In the genomic region with DNA sequence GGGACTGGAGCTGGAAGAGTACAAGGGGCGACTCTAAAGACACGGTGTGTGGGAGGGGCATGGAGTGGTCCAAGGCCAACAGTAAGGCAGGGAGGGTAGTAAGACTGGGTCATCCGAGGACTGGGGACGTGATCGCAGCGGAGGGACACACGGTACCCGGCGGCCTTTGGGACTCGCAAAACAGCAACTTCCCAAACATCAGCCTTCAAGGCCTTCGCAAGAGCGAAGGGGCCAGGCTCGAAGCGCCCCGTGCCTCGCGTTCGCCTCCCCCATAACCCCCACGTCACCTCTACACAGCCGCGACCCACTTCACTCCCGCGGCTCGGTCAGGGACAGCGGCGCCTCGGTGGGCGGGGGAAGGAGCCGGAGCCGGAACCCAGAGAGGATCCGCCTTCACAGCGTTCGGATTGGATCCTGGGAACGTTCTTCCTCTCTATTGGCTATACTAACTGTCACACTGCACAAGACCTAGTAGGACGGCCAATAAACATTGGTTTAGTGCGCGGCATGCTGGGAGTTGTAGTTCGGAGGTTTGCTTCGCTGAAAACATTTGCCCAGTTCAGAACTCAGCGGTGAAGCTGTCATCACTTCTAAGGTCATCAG, we compare ENCODE assay signal across 8 mouse cellular contexts. TPM values are rescaled to one million over a fixed set of nuclear protein-coding genes. Genes with fewer than 3 reads are reported as not detected.
DNase-seq lines count a peak whose midpoint lies in the region; ATAC-seq lines count a peak whose summit lies in the region.

Zfp691 (minus strand) TSS at position 345 of the 603 bp plus-strand sequence.

- WGBS in hindbrain, embryonic 14.5 days = under 1% methylated on average over 39 of the region's 40 CpGs

- H3K9me3 ChIP-seq in hindbrain, embryonic 14.5 days (ENCODE audit: control insufficient read depth, low read length) = no peaks in the 10 kb centered on the region

- peak within 1 kb of the TSS; percentile 67 for H3K4me3 ChIP-seq in hindbrain, embryonic 14.5 days (replicated peaks; ENCODE audit: low read length)

- no peaks in the 10 kb centered on the region for H3K27me3 ChIP-seq in hindbrain, embryonic 14.5 days (ENCODE audit: control insufficient read depth, insufficient read depth, low read length)

- peak within 1 kb of the TSS; percentile 77 for H3K9ac ChIP-seq in hindbrain, embryonic 14.5 days

- H3K27ac ChIP-seq in hindbrain, embryonic 14.5 days = peak within 1 kb of the TSS; percentile 54

- H3K4me2 ChIP-seq in hindbrain, embryonic 14.5 days (replicated peaks) = peak within 1 kb of the TSS; percentile 92

- ATAC-seq in hindbrain, embryonic 14.5 days (ENCODE audit: low FRiP score) = peak; percentile 100

- H3K4me1 ChIP-seq in hindbrain, embryonic 14.5 days (replicated peaks; ENCODE audit: control insufficient read depth, insufficient read depth, low read length) = peaks cover 11% of the 10 kb centered on the region

- H3K36me3 ChIP-seq in hindbrain, embryonic 14.5 days (replicated peaks; ENCODE audit: control insufficient read depth, insufficient read depth) = peaks cover 8% of the 10 kb centered on the region

- DNase-seq in R1 (ENCODE audit: low read depth, low spot score) = peak; percentile 99
- peak; percentile 93 to 95 for DNase-seq in cerebellum, postnatal 25 days
- DNase-seq in frontal cortex, postnatal 25 days (ENCODE audit: low spot score in 2 of 2) = peak; percentile 88
- peak; percentile 97 for DNase-seq in hindbrain, embryonic 14.5 days (ENCODE audit: low spot score)
- peak; percentile 92 for DNase-seq in layer of hippocampus, postnatal 36 days
- DNase-seq in lung, postnatal 36 days = peak; percentile 99
- peak; percentile 99 for DNase-seq in retina, postnatal 1 day
- DNase-seq in urinary bladder, adult 18-20 months (ENCODE audit: low spot score in 2 of 2) = peak; percentile 88 to 92

RNA-seq across cellular contexts. Expression of gene Zfp691, which starts in this region (rescaled TPM):
- polyA plus RNA-seq in hindbrain, embryonic 14.5 days (2014; fragmentation: Nextera tagmentation; extraction: Ambion mirVana) = 3.2 and 4.9 TPM in 2 replicates
- 1 to 10 TPM; 6.7 to 8.2 TPM for total RNA-seq in layer of hippocampus, postnatal 36 days (2021)

Comparison
In these comparisons a context has a peak if more than half of its experiments do, and no peak if none do; other contexts are left out.
1. Peak in every context shown above with its lines: DNase-seq, ATAC-seq, H3K4me3 ChIP-seq and H3K27ac ChIP-seq.